Mouse (Mus musculus) forebrain, postnatal 0 days (tissue): ENCODE data around the gene Btbd3. TPM values are rescaled to one million over a fixed set of nuclear protein-coding genes. Genes with fewer than 3 reads are reported as not detected.

Experiments used
- ATAC-seq: fragments of 200-750 bp; cut with Nextera tagmentation; 2 replicates; pipeline ENCODE4 v1.8.0; 2017; ENCODE audit warnings: mild to moderate bottlenecking, moderate library complexity
- DNase-seq: peaks from one replicate; pipeline ENCODE4 v3.0.0-alpha.2; 2015
- H3K27ac ChIP-seq: fragments of 300-500 bp; sonication (generic); 2 replicates; pipeline ENCODE4 v1.5.1; 2014; ENCODE audit warnings: low read depth, mild to moderate bottlenecking, antibody characterized with exemption, low read length, moderate library complexity, mixed read lengths
- H3K27me3 ChIP-seq: fragments of 300-500 bp; sonication (generic); 2 replicates; pipeline ENCODE4 v1.6.1; 2014; ENCODE audit warnings: mild to moderate bottlenecking, low read length, mixed read lengths; ENCODE audit not compliant: insufficient read depth
- H3K36me3 ChIP-seq: fragments of 300-500 bp; sonication (generic); 2 replicates; pipeline ENCODE4 v1.6.1; 2014; ENCODE audit warnings: mild to moderate bottlenecking, moderate library complexity; ENCODE audit not compliant: insufficient read depth
- H3K4me1 ChIP-seq: fragments of 300-500 bp; sonication (generic); 2 replicates; pipeline ENCODE4 v1.6.1; 2014; ENCODE audit warnings: antibody characterized with exemption; ENCODE audit not compliant: insufficient read depth
- H3K4me2 ChIP-seq: fragments of 300-500 bp; sonication (generic); 2 replicates; pipeline ENCODE4 v1.6.1; 2014; ENCODE audit warnings: low read depth, mild to moderate bottlenecking, moderate library complexity
- H3K4me3 ChIP-seq: fragments of 300-500 bp; sonication (generic); 2 replicates; pipeline ENCODE4 v1.5.1; 2014; ENCODE audit warnings: low read depth, low read length, mixed read lengths
- H3K9ac ChIP-seq: fragments of 300-500 bp; sonication (generic); 2 replicates; pipeline ENCODE4 v1.6.1; 2014; ENCODE audit warnings: mild to moderate bottlenecking
- H3K9me3 ChIP-seq: fragments of 300-500 bp; sonication (generic); 2 replicates; pipeline ENCODE4 v1.6.1; 2016; ENCODE audit warnings: low read length
- CTCF ChIP-seq: sonication (generic); IDR thresholded peaks from 2 replicates; pipeline ENCODE4 v1.5.1; 2016; ENCODE audit warnings: antibody characterized with exemption, control low read depth, low read depth
- WGBS: fragments of 180-500 bp; shearing (Covaris S2); extraction: QIAGEN DNeasy Blood & Tissue Kit; methylation state at CpG from one replicate; pipeline ENCODE4 v1.1.7; 2014; 5-methylcytosine and 5-hydroxymethylcytosine counted together
- polyA plus RNA-seq: library from polyadenylated mRNA; unstranded; fragments of >200 nt; fragmentation: Nextera tagmentation; extraction: Ambion mirVana; gene quantifications from 2 replicates; pipeline ENCODE4 v1.2.1, GENCODE M21; 2015
- total RNA-seq: library from RNA; depleted of rRNA; stranded (reverse); fragments of >200 nt; gene quantifications from 2 replicates; pipeline ENCODE4 v1.2.3, GENCODE M21; 2014

Btbd3 gene
- total and polyA plus RNA-seq, 2 experiments from 2014 or later, result 33.8 to 64.9 TPM

DNA sequence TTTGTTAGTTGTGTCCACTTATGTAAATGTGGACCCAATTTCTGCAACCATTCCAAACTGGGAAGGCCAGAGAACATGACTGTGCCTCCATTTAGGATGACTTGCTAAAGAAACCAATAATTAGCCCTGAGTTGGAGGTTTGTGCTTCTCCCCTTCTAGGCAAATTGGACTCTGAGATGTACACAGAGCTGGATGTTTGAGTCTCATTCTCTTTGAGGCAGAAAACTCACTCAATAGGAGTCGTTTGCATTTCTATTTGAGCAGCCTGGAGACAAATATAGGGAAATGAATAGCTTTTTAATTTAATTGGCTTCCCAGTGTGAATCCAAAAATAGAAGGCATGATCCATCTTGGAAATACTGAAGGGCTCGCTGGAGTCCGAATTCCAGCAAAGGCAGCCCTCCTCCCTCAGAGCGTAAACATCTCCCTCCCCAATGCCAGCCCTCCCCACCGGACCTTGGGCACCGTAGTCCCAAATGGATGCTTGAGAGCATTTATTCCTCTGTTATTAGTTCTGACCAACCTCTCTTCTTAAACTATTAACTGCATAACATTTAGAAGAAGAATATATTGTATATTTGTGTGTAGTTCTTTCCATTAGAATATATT lies 81.6 kb downstream of the Btbd3 start:
- Histone ChIP-seq H3K9ac (no peak overlapping the region), H3K36me3 (no peaks in the 10 kb centered on the region), H3K9me3 (no peaks in the 10 kb centered on the region), H3K4me1 (no peaks in the 10 kb centered on the region), H3K4me2 (no peak overlapping the region), H3K27me3 (no peaks in the 10 kb centered on the region), H3K4me3 (no peak overlapping the region), H3K27ac (no peak overlapping the region)
- DNase-seq (no peak), ATAC-seq (no peak)
- no peak for TF ChIP-seq CTCF
- WGBS, result 16% methylated on average over 6 of the region's 6 CpGs

DNA sequence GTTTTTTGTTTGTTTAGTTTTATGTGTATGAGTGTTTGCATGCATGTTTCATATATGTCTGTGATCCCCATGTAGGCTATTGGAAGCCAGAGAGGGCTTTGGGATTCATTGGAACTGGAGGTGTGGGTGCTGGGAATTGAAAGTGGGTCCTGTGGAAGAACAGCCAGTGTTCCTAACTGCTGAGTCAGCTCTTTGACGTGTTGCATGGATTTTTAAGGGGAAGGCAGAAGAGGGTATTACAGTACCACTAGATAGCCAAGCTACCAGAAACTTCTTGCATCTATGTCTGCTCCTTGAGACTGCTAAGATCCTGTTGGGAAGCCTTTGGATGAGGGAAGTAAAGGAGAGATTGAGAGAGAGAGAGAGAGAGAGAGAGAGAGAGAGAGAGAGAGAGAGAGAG lies 82.2 kb downstream of the Btbd3 start:
- Histone ChIP-seq H3K4me3 (no peak overlapping the region), H3K4me2 (no peak overlapping the region), H3K9me3 (no peaks in the 10 kb centered on the region), H3K36me3 (no peaks in the 10 kb centered on the region), H3K4me1 (no peaks in the 10 kb centered on the region), H3K27me3 (no peaks in the 10 kb centered on the region), H3K27ac (no peak overlapping the region), H3K9ac (no peak overlapping the region)
- WGBS, result 36% methylated on average over 1 of the region's 1 CpGs
- ATAC-seq, result no peak
- TF ChIP-seq CTCF, result no peak
- DNase-seq, result no peak

DNA sequence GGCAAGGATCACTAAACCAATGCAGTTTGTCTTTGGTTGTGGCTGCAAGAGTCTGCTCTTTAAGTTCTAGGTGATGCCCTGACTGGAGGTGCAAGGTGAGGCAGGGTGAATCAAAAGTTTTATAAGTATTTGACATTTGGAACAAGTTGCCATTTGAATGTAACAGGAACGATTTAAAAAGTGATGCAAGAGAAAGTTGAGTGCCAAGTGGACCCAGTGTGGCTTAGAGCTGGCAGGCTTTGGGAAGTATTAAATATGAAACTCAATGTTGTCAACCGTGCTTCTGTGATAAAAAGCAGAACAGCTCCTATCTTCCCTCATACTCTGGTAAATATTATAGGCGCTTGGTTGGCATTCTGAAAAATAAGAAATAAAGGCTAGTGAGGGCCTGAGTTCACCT lies 99.0 kb downstream of the Btbd3 start:
- no peak for DNase-seq
- Histone ChIP-seq H3K4me2 (no peak overlapping the region), H3K4me1 (no peaks in the 10 kb centered on the region), H3K36me3 (no peaks in the 10 kb centered on the region), H3K9me3 (no peaks in the 10 kb centered on the region), H3K9ac (no peak overlapping the region), H3K27ac (no peak overlapping the region), H3K4me3 (no peak overlapping the region), H3K27me3 (no peaks in the 10 kb centered on the region)
- 89% methylated on average over 3 of the region's 3 CpGs for WGBS
- TF ChIP-seq CTCF, result no peak
- no peak for ATAC-seq

DNA sequence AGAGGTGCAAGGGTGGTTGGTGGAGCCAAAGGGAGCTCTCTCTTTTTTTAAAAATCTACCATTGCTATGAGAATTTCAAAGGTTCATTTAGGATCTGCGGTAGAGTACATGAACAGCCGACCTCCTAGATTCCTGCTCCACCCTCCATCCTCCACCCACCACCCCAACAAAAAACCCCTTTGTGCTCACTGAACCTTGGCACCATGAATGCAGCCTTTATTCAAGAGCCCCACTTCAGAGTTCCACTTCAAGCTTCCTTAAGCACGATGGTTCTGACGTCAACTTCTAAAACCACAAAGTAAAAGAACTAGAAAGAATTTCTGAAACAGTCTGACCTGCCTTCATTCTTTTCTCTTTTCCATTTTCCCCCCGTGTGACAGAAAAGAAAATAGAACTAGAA lies 106.1 kb downstream of the Btbd3 start:
- 12% methylated on average over 5 of the region's 5 CpGs for WGBS
- H3K9ac ChIP-seq, result no peak overlapping the region
- no peak overlapping the region for H3K27ac ChIP-seq
- H3K27me3 ChIP-seq, result no peaks in the 10 kb centered on the region
- no peaks in the 10 kb centered on the region for H3K36me3 ChIP-seq
- H3K4me2 ChIP-seq, result no peak overlapping the region
- DNase-seq, result no peak
- TF ChIP-seq CTCF, result no peak
- no peaks in the 10 kb centered on the region for H3K4me1 ChIP-seq
- no peaks in the 10 kb centered on the region for H3K9me3 ChIP-seq
- H3K4me3 ChIP-seq, result no peak overlapping the region
- ATAC-seq, result no peak

DNA sequence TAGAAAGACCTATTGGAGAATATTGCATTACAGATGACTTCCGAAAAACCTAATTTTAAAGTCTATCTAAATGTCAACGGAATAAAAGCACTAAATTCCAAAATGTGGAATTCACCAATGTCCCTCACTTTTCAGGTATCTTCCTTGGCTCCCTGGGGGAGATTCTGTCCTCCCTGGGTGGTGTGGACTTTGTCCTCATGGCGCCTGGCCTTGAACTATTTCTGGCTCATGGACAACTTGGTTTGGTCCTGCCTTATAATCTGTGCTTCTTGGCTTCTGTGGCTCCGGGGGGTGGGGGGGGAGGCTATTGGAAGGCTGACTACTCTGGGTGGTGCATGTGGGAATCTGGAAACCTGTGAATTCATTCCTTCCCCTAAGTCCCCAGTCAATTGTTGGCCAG lies 109.0 kb downstream of the Btbd3 start:
- no peaks in the 10 kb centered on the region for H3K9me3 ChIP-seq
- WGBS, result 84% methylated on average over 4 of the region's 4 CpGs
- TF ChIP-seq CTCF, result no peak
- H3K4me2 ChIP-seq, result no peak overlapping the region
- no peaks in the 10 kb centered on the region for H3K36me3 ChIP-seq
- no peak overlapping the region for H3K4me3 ChIP-seq
- no peak for ATAC-seq
- H3K9ac ChIP-seq, result no peak overlapping the region
- no peak overlapping the region for H3K27ac ChIP-seq
- H3K4me1 ChIP-seq, result no peaks in the 10 kb centered on the region
- no peak for DNase-seq
- no peaks in the 10 kb centered on the region for H3K27me3 ChIP-seq

DNA sequence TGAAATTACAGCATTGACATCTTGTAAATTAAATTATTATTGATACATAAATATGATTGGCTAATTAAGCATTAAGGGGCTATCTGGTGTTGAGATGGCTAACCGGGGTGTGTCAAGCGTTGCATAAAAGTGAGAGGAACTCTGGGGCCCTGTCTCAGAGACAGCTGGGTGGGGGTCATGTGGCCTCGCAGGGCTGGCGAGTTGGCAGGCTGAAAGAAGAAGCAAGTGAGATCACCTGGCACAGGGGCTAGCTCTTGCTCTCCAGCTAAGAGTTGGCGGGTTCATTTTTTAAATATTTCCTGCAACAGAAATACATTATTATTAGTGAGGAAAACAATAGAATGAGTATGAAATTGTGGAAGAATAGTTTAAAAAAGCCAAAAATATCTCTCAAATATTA lies 118.2 kb downstream of the Btbd3 start:
- no peak for ATAC-seq
- WGBS, result 90% methylated on average over 5 of the region's 5 CpGs
- TF ChIP-seq CTCF, result no peak

DNA sequence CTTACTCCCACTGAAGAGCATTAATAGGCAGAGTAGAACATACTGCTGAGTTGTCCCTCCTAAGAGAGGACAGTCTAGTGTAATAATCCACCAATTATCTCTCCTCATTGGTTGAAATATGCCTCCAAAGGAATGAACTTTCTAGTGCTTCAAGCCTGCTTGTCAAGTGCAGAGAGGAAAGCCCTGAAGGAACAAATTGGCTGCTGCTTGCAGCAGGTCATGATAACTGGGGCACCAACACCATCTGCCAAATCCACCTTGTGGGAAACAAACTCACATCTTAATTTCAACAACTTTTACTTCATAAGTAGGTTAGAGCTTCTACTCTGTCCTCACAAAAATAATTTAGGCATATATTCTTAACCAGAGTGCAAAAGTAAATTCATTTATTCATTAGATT lies 122.5 kb downstream of the Btbd3 start:
- no peak overlapping the region for H3K4me2 ChIP-seq
- no peaks in the 10 kb centered on the region for H3K36me3 ChIP-seq
- no peak overlapping the region for H3K9ac ChIP-seq
- DNase-seq, result no peak
- no peaks in the 10 kb centered on the region for H3K27me3 ChIP-seq
- H3K4me1 ChIP-seq, result no peaks in the 10 kb centered on the region
- H3K4me3 ChIP-seq, result no peak overlapping the region
- no peak overlapping the region for H3K27ac ChIP-seq
- H3K9me3 ChIP-seq, result no peaks in the 10 kb centered on the region
- ATAC-seq, result no peak
- no peak for TF ChIP-seq CTCF

More for the DNA sequence above, 118.2 kb downstream of the Btbd3 start:
- Histone ChIP-seq H3K9ac (no peak overlapping the region), H3K4me1 (no peaks in the 10 kb centered on the region), H3K27ac (no peak overlapping the region), H3K27me3 (no peaks in the 10 kb centered on the region), H3K9me3 (no peaks in the 10 kb centered on the region), H3K4me3 (no peak overlapping the region), H3K4me2 (no peak overlapping the region), H3K36me3 (no peaks in the 10 kb centered on the region)
- DNase-seq, result no peak
